Mouse (Mus musculus): ENCODE measurements around the gene Zfp825. TPM values are rescaled to one million over a fixed set of nuclear protein-coding genes. Genes with fewer than 3 reads are reported as not detected.
A peak's percentile ranks its signal among the peaks of the same experiment; 100 is the strongest.
"Not testable (repeated sequence)": the region's sequence is repeated elsewhere in the genome, so short reads cannot be mapped to it uniquely, and the experiment has no call there.

Gene Zfp825
- 22.4 and 22.9 TPM in 2 replicates for polyA plus RNA-seq (2016; fragmentation: Nextera tagmentation; extraction: Ambion mirVana)

- H3K36me3 ChIP-seq = no peaks in the 10 kb centered on the region
- peak within 1 kb of the TSS; percentile 65 for H3K9ac ChIP-seq
- WGBS = under 1% methylated on average over 23 of the region's 23 CpGs
- H3K4me3 ChIP-seq = peak within 1 kb of the TSS; percentile 54
- no peaks in the 10 kb centered on the region for H3K9me3 ChIP-seq
- H3K27ac ChIP-seq = peak within 1 kb of the TSS; percentile 87
- ATAC-seq (ENCODE audit: insufficient number of reproducible peaks, insufficient read depth, low FRiP score, low TSS enrichment) = peak; percentile 98
- no peaks in the 10 kb centered on the region for H3K4me1 ChIP-seq
- peak within 1 kb of the TSS; percentile 72 for H3K4me2 ChIP-seq (replicated peaks)
- no peaks in the 10 kb centered on the region for H3K27me3 ChIP-seq
Measured at GRCm38 (mm10) chr13:74493911-74494679, at the start of gene Zfp825. Zfp825 (minus strand) TSS chr13:74493992.

- not testable (repeated sequence) for ATAC-seq (ENCODE audit: insufficient number of reproducible peaks, insufficient read depth, low FRiP score, low TSS enrichment); H3K4me3 ChIP-seq; H3K4me2 ChIP-seq (replicated peaks); H3K9me3 ChIP-seq; H3K27me3 ChIP-seq; H3K27ac ChIP-seq; H3K9ac ChIP-seq; H3K36me3 ChIP-seq; H3K4me1 ChIP-seq
- WGBS = 92% methylated on average over 3 of the region's 3 CpGs
Measured at GRCm38 (mm10) chr13:74535418-74535817, 41.6 kb upstream of the Zfp825 start.

GRCm38 (mm10) chr13:74534864-74535263, 41.1 kb upstream of the Zfp825 start:
- not testable (repeated sequence) for H3K9me3 ChIP-seq; H3K4me3 ChIP-seq; H3K9ac ChIP-seq; H3K4me2 ChIP-seq (replicated peaks); H3K27ac ChIP-seq; H3K36me3 ChIP-seq; ATAC-seq (ENCODE audit: insufficient number of reproducible peaks, insufficient read depth, low FRiP score, low TSS enrichment); H3K27me3 ChIP-seq; H3K4me1 ChIP-seq
- WGBS = 12% methylated on average over 3 of the region's 3 CpGs

- H3K4me2 ChIP-seq (replicated peaks) = no peak overlapping the region
- H3K9ac ChIP-seq = no peak overlapping the region
- H3K9me3 ChIP-seq = no peaks in the 10 kb centered on the region
- WGBS = 92% methylated on average over 15 of the region's 15 CpGs
- no peak for ATAC-seq (ENCODE audit: insufficient number of reproducible peaks, insufficient read depth, low FRiP score, low TSS enrichment)
- H3K36me3 ChIP-seq = no peaks in the 10 kb centered on the region
- H3K27me3 ChIP-seq = no peaks in the 10 kb centered on the region
- no peak overlapping the region for H3K4me3 ChIP-seq
- H3K4me1 ChIP-seq = no peaks in the 10 kb centered on the region
- H3K27ac ChIP-seq = no peak overlapping the region
Measured at GRCm38 (mm10) chr13:74534096-74534495, 40.3 kb upstream of the Zfp825 start.

GRCm38 (mm10) chr13:74531251-74531650, 37.5 kb upstream of the Zfp825 start:
- not testable (repeated sequence) for H3K4me1 ChIP-seq; H3K4me2 ChIP-seq (replicated peaks); H3K4me3 ChIP-seq; H3K27ac ChIP-seq; H3K9ac ChIP-seq; H3K27me3 ChIP-seq; H3K36me3 ChIP-seq; ATAC-seq (ENCODE audit: insufficient number of reproducible peaks, insufficient read depth, low FRiP score, low TSS enrichment); H3K9me3 ChIP-seq
- WGBS = 30% methylated on average over 1 of the region's 1 CpGs

- 16% methylated on average over 1 of the region's 1 CpGs for WGBS
- H3K4me1 ChIP-seq; H3K9ac ChIP-seq; H3K36me3 ChIP-seq; H3K4me3 ChIP-seq; H3K4me2 ChIP-seq (replicated peaks); H3K9me3 ChIP-seq; H3K27ac ChIP-seq; H3K27me3 ChIP-seq: not testable (repeated sequence)
- peak; percentile 61 for ATAC-seq (ENCODE audit: insufficient number of reproducible peaks, insufficient read depth, low FRiP score, low TSS enrichment)
Measured at GRCm38 (mm10) chr13:74529372-74529715, 35.6 kb upstream of the Zfp825 start.

- not testable (repeated sequence) for H3K27me3 ChIP-seq; H3K27ac ChIP-seq; H3K9me3 ChIP-seq; H3K4me1 ChIP-seq; H3K4me3 ChIP-seq; H3K9ac ChIP-seq; H3K4me2 ChIP-seq (replicated peaks); H3K36me3 ChIP-seq
- ATAC-seq (ENCODE audit: insufficient number of reproducible peaks, insufficient read depth, low FRiP score, low TSS enrichment) = peak; percentile 88
Measured at GRCm38 (mm10) chr13:74528519-74529371, 35.0 kb upstream of the Zfp825 start.

GRCm38 (mm10) chr13:74522481-74523237, 28.9 kb upstream of the Zfp825 start:
- no peaks in the 10 kb centered on the region for H3K27me3 ChIP-seq
- H3K4me2 ChIP-seq (replicated peaks) = peak overlapping the region; percentile 63
- H3K4me3 ChIP-seq = peak overlapping the region; percentile 56
- H3K9ac ChIP-seq = peak overlapping the region; percentile 57
- H3K4me1 ChIP-seq = no peaks in the 10 kb centered on the region
- H3K27ac ChIP-seq = peak overlapping the region; percentile 84
- no peaks in the 10 kb centered on the region for H3K36me3 ChIP-seq
- 2% methylated on average over 15 of the region's 15 CpGs for WGBS
- ATAC-seq (ENCODE audit: insufficient number of reproducible peaks, insufficient read depth, low FRiP score, low TSS enrichment) = peak; percentile 97
- no peaks in the 10 kb centered on the region for H3K9me3 ChIP-seq

- H3K4me3 ChIP-seq = peak overlapping the region; percentile 56
- H3K4me1 ChIP-seq; ATAC-seq (ENCODE audit: insufficient number of reproducible peaks, insufficient read depth, low FRiP score, low TSS enrichment); H3K27ac ChIP-seq; H3K27me3 ChIP-seq; H3K9me3 ChIP-seq; H3K36me3 ChIP-seq: not testable (repeated sequence)
- WGBS = 0% methylated on average over 3 of the region's 3 CpGs
- H3K9ac ChIP-seq = peak overlapping the region; percentile 57; the same call in 1 of the 2 replicates
- peak overlapping the region; percentile 63 for H3K4me2 ChIP-seq (replicated peaks)
Measured at GRCm38 (mm10) chr13:74522141-74522480, 28.3 kb upstream of the Zfp825 start.

GRCm38 (mm10) chr13:74507981-74508380, 14.2 kb upstream of the Zfp825 start:
- H3K4me1 ChIP-seq; H3K9me3 ChIP-seq; ATAC-seq (ENCODE audit: insufficient number of reproducible peaks, insufficient read depth, low FRiP score, low TSS enrichment); H3K4me3 ChIP-seq; H3K27me3 ChIP-seq; H3K4me2 ChIP-seq (replicated peaks); H3K27ac ChIP-seq; H3K9ac ChIP-seq; H3K36me3 ChIP-seq: not testable (repeated sequence)
- 85% methylated on average over 6 of the region's 6 CpGs for WGBS

GRCm38 (mm10) chr13:74502851-74503250, 9.1 kb upstream of the Zfp825 start:
- not testable (repeated sequence) for H3K27me3 ChIP-seq
- 77% methylated on average over 1 of the region's 1 CpGs for WGBS

More at GRCm38 (mm10) chr13:74502851-74503250, 9.1 kb upstream of the Zfp825 start:
- H3K27ac ChIP-seq; H3K36me3 ChIP-seq; H3K4me2 ChIP-seq (replicated peaks); H3K4me3 ChIP-seq; H3K4me1 ChIP-seq; ATAC-seq (ENCODE audit: insufficient number of reproducible peaks, insufficient read depth, low FRiP score, low TSS enrichment); H3K9me3 ChIP-seq; H3K9ac ChIP-seq: not testable (repeated sequence)

Measured in embryonic facial prominence, embryonic 12.5 days (tissue).